Mouse (Mus musculus) bone marrow macrophage, adult 2 months (primary cell): Measurements from ENCODE around the gene Oxct1.

Experiments
- CTCF ChIP-seq: IDR thresholded peaks from 2 replicates; pipeline ENCODE4 v1.5.1; 2012; ENCODE audit warnings: low read depth, mild to moderate bottlenecking, low read length, moderate library complexity
- POLR2A ChIP-seq: IDR thresholded peaks from 2 replicates; pipeline ENCODE4 v1.6.1; 2012; ENCODE audit warnings: mild to moderate bottlenecking, low read depth, low read length, borderline replicate concordance

DNA sequence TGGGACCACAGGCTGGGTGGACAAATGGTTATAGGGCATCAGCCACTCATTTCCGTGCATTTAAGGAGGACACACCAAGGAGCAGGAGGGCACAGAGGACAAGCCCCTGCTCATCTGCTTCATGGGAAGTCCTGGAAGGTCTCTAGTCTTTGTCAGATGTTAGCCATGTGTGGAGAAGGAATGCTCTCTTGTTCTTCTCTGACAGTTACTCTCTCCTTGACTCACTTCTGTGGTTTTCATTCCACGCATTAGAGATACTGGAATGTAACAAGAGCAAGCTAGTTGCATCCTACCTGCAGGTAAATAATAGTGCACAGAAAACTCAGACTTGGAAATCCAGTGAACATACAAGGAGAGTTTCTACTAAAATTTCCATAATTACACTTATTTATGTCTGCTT lies 121.5 kb downstream of the Oxct1 start:
- no peak for TF ChIP-seq CTCF
- TF ChIP-seq POLR2A, result no peak
